8 mouse cellular contexts compared by ENCODE assay signal in the genomic region with DNA sequence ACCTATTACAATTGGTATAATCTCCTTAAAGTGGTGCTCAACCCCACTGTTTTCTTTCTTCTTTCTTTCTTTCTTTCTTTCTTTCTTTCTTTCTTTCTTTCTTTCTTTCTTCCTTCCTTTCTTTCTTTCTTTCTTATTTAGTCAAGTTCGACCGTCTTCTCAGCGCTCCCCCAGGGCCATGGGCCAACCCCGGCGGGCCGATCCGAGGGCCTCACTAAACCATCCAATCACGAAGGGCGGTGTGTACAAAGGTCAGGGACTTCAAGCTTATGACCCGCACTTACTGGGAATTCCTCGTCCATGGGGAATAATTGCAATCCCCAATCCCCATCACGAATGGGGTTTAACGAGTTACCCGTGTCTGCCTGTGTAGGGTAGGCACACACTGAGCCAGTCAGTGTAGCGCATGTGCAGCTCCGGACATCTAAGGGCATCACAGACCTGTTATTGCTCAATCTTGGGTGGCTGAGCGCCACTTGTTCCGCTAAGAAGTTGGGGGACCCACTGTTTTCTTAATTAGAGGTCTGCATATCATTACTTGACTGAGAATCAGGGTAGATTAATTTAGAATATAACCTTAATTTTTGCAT. TPM values are rescaled to one million over a fixed set of nuclear protein-coding genes. Genes with fewer than 3 reads are reported as not detected.
DNase-seq lines count a peak whose midpoint lies in the region; ATAC-seq lines count a peak whose summit lies in the region.

No protein-coding gene starts in this region.

- H3K9me3 ChIP-seq in heart, embryonic 10.5 days: peaks cover 14% of the 10 kb centered on the region
- no peaks in the 10 kb centered on the region for H3K9me3 ChIP-seq in embryonic facial prominence, embryonic 15.5 days (replicated peaks)
- H3K9me3 ChIP-seq in limb, embryonic 12.5 days: peaks cover 7% of the 10 kb centered on the region; the same call in 1 of the 2 replicates
- peaks cover 9% of the 10 kb centered on the region for H3K9me3 ChIP-seq in midbrain, embryonic 15.5 days
- no peaks in the 10 kb centered on the region; the same call in 1 of the 2 replicates for H3K9me3 ChIP-seq in stomach, embryonic 14.5 days (ENCODE audit: control insufficient read depth, low read depth, low read length)

- no peak overlapping the region for H3K4me2 ChIP-seq in embryonic facial prominence, embryonic 15.5 days (replicated peaks)
- no peak overlapping the region for H3K4me2 ChIP-seq in limb, embryonic 12.5 days
- H3K4me2 ChIP-seq in midbrain, embryonic 15.5 days: no peak overlapping the region
- H3K4me2 ChIP-seq in stomach, embryonic 14.5 days (replicated peaks; ENCODE audit: low read depth, low read length): no peak overlapping the region

- 72% methylated on average over 18 of the region's 18 CpGs for WGBS in heart, embryonic 10.5 days
- WGBS in embryonic facial prominence, embryonic 15.5 days: 60% methylated on average over 18 of the region's 18 CpGs
- 70% methylated on average over 18 of the region's 18 CpGs for WGBS in limb, embryonic 12.5 days
- 67% methylated on average over 18 of the region's 18 CpGs for WGBS in midbrain, embryonic 15.5 days
- 63% methylated on average over 18 of the region's 18 CpGs for WGBS in stomach, embryonic 14.5 days

- ATAC-seq in embryonic facial prominence, embryonic 15.5 days (ENCODE audit: insufficient number of reproducible peaks, low FRiP score, low TSS enrichment, low read depth): peak; percentile 100
- ATAC-seq in limb, embryonic 12.5 days (ENCODE audit: insufficient number of reproducible peaks, insufficient read depth, low FRiP score, low TSS enrichment, low read depth): peak; percentile 100
- ATAC-seq in midbrain, embryonic 15.5 days (replicated peaks): peak; percentile 97
- ATAC-seq in stomach, embryonic 14.5 days (ENCODE audit: insufficient number of reproducible peaks, insufficient read depth, low FRiP score, low read depth): peak; percentile 100

- peak; percentile 100 for DNase-seq in heart, embryonic 10.5 days (ENCODE audit: low spot score)
- DNase-seq in heart, adult 9 months (ENCODE audit: low spot score in 2 of 2): no peak
- peak; percentile 68 for DNase-seq in adrenal gland, postnatal 14 days
- peak; percentile 68 for DNase-seq in heart, postnatal 4 days

- no peaks in the 10 kb centered on the region for H3K36me3 ChIP-seq in heart, embryonic 10.5 days
- no peaks in the 10 kb centered on the region for H3K36me3 ChIP-seq in embryonic facial prominence, embryonic 15.5 days
- H3K36me3 ChIP-seq in limb, embryonic 12.5 days: no peaks in the 10 kb centered on the region
- H3K36me3 ChIP-seq in midbrain, embryonic 15.5 days (replicated peaks): no peaks in the 10 kb centered on the region
- H3K36me3 ChIP-seq in stomach, embryonic 14.5 days (ENCODE audit: control insufficient read depth, insufficient read depth, low read length): no peaks in the 10 kb centered on the region

- no peaks in the 10 kb centered on the region for H3K4me1 ChIP-seq in heart, embryonic 10.5 days
- H3K4me1 ChIP-seq in embryonic facial prominence, embryonic 15.5 days: no peaks in the 10 kb centered on the region
- H3K4me1 ChIP-seq in limb, embryonic 12.5 days (replicated peaks): no peaks in the 10 kb centered on the region
- no peaks in the 10 kb centered on the region for H3K4me1 ChIP-seq in midbrain, embryonic 15.5 days
- H3K4me1 ChIP-seq in stomach, embryonic 14.5 days (ENCODE audit: control insufficient read depth, insufficient read depth, low read length): no peaks in the 10 kb centered on the region

- no peaks in the 10 kb centered on the region for H3K27me3 ChIP-seq in heart, embryonic 10.5 days (ENCODE audit: insufficient read depth, poor library complexity, severe bottlenecking)
- H3K27me3 ChIP-seq in embryonic facial prominence, embryonic 15.5 days: no peaks in the 10 kb centered on the region
- H3K27me3 ChIP-seq in limb, embryonic 12.5 days: no peaks in the 10 kb centered on the region
- H3K27me3 ChIP-seq in midbrain, embryonic 15.5 days (replicated peaks): no peaks in the 10 kb centered on the region
- H3K27me3 ChIP-seq in stomach, embryonic 14.5 days (ENCODE audit: control insufficient read depth, insufficient read depth, low read length): no peaks in the 10 kb centered on the region

- H3K4me3 ChIP-seq in heart, embryonic 10.5 days: no peak overlapping the region
- H3K4me3 ChIP-seq in embryonic facial prominence, embryonic 15.5 days (replicated peaks): no peak overlapping the region
- no peak overlapping the region for H3K4me3 ChIP-seq in limb, embryonic 12.5 days (replicated peaks)
- H3K4me3 ChIP-seq in midbrain, embryonic 15.5 days: no peak overlapping the region
- no peak overlapping the region for H3K4me3 ChIP-seq in stomach, embryonic 14.5 days (ENCODE audit: low read depth, low read length)

- no peak overlapping the region for H3K9ac ChIP-seq in embryonic facial prominence, embryonic 15.5 days
- H3K9ac ChIP-seq in limb, embryonic 12.5 days (replicated peaks): no peak overlapping the region
- no peak overlapping the region for H3K9ac ChIP-seq in midbrain, embryonic 15.5 days
- H3K9ac ChIP-seq in stomach, embryonic 14.5 days (replicated peaks; ENCODE audit: low read depth, low read length): no peak overlapping the region

- H3K27ac ChIP-seq in heart, embryonic 10.5 days: no peak overlapping the region
- H3K27ac ChIP-seq in embryonic facial prominence, embryonic 15.5 days (replicated peaks): no peak overlapping the region
- H3K27ac ChIP-seq in limb, embryonic 12.5 days: no peak overlapping the region
- H3K27ac ChIP-seq in midbrain, embryonic 15.5 days: no peak overlapping the region
- no peak overlapping the region for H3K27ac ChIP-seq in stomach, embryonic 14.5 days (ENCODE audit: low read length)

RNA-seq across cellular contexts. Expression of gene Cd209a, which starts 5.6 kb away (rescaled TPM):
- not detected in 2 replicates for polyA plus RNA-seq in heart, embryonic 10.5 days (2016; fragmentation: Nextera tagmentation; extraction: Ambion mirVana)
- 0.52 and 0.94 TPM in 2 replicates for total RNA-seq in adrenal gland, postnatal 14 days (2021)
- polyA plus RNA-seq in embryonic facial prominence, embryonic 15.5 days (2015; fragmentation: Nextera tagmentation; extraction: Ambion mirVana): 0.22 and 0.61 TPM in 2 replicates
- not detected for total RNA-seq in heart, postnatal 4 days (2021)
- not detected in 2 replicates for polyA plus RNA-seq in limb, embryonic 12.5 days (2016; fragmentation: Nextera tagmentation; extraction: Ambion mirVana)
- polyA plus RNA-seq in midbrain, embryonic 15.5 days (2015; fragmentation: Nextera tagmentation; extraction: Ambion mirVana): 0.23 TPM in 1 of 2 replicates, not detected in the other
- not detected in 2 replicates for polyA plus RNA-seq in stomach, embryonic 14.5 days (2014; fragmentation: Nextera tagmentation; extraction: Ambion mirVana)

RNA-seq across cellular contexts. Expression of gene Clec4g, which starts 33.9 kb away (rescaled TPM):
- polyA plus RNA-seq in heart, embryonic 10.5 days (2016; fragmentation: Nextera tagmentation; extraction: Ambion mirVana): 4.3 and 7.4 TPM in 2 replicates
- total RNA-seq in adrenal gland, postnatal 14 days (2021): 2.6 and 7.4 TPM in 2 replicates
- not detected in 2 replicates for polyA plus RNA-seq in embryonic facial prominence, embryonic 15.5 days (2015; fragmentation: Nextera tagmentation; extraction: Ambion mirVana)
- 1 to 10 TPM in 1 of 2 experiments, under 1 TPM in 1; 0.63 to 1.3 TPM for total RNA-seq in heart, postnatal 4 days (2021)
- not detected in 2 replicates for polyA plus RNA-seq in limb, embryonic 12.5 days (2016; fragmentation: Nextera tagmentation; extraction: Ambion mirVana)
- polyA plus RNA-seq in midbrain, embryonic 15.5 days (2015; fragmentation: Nextera tagmentation; extraction: Ambion mirVana): not detected in 2 replicates
- polyA plus RNA-seq in stomach, embryonic 14.5 days (2014; fragmentation: Nextera tagmentation; extraction: Ambion mirVana): not detected in 2 replicates

Comparison
In these comparisons a context has a peak if more than half of its experiments do, and no peak if none do; other contexts are left out.
1. DNase-seq: peak in heart, embryonic 10.5 days (single experiment), adrenal gland, postnatal 14 days (single experiment) and heart, postnatal 4 days (single experiment); none in heart, adult 9 months (0 of 2).
2. Peak in every context shown above with its lines, with median percentiles within 50 percentile points of each other: ATAC-seq.